Mouse (Mus musculus): ENCODE data around the gene Gria3.

The Gria3 gene

DNA sequence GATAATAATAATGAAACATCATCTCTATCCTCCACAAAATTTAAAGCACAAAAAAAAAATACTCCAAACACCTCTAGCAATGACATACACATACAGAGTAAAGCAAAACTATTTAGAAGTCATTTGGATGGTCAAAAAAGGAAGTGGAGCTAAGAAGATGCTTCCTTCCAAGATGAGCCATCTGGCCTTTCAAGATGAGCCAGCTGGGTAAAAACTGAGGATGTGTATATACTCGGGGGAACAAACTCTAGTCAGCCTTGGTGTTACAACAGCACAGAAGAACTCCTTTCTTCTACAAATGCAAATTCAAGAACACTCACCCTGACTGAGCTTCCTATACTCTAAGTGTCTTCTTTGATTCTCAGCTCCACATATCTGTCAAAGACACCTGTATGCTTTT, 172.4 kb downstream of the Gria3 start:
- DNase-seq (ENCODE audit: low spot score) = no peak

DNA sequence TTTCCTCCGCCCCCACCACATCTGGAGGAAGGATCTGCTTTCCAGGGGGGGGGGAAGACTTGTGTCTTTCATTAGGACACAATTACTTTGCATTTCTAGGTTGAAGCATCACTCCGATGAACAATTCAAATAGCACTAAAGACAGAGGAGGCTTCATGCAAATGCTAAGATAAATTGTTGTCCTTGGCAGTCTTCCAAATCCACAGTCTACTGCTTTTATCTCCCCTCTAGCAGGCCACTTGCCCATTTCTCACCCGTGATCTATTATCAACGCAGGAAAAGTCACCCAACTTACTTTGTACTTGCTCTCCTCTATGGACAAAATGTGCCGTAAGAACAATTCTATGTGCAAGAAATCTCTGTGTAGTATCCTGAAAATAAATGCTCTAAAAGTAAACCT, 178.1 kb downstream of the Gria3 start:
- no peak for DNase-seq (ENCODE audit: low spot score)

DNA sequence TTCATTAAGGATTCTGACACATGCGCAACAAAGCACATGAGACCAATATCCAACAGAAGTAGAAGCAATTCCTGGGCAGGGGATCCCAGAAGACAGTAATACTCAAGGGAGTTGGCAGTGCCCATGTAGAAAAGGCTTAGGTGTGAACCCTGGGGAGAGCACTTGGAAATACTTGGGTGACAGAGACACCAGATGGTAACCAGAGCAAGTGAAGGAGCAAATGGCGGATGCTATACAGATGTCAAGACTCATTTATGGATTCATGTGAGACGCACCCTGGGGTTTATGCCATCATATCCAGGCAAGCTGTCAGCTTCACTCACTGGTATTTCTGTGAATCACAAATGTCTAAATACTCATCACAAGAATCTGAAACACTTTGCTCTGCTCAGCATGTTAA, 187.0 kb downstream of the Gria3 start:
- DNase-seq (ENCODE audit: low spot score) = no peak

DNA sequence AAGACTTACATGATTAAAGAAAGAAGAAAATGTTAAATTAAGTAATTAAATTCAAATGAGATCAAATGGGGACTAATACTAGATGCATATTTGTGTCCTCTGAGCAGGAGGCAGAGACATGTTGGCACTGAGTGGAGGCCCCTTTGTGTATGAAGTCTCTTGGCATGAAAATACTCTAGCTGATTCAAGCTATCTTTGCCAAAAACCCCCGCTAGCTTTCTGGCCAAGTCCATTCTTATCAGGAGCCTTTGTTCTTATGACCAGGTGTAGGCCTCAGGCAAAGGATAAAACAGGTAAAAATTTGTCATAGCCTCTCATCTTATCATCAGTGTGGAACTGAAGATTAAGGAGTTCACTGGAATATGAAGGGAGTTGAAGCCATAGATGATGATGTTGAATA, 206.5 kb downstream of the Gria3 start:
- no peak for DNase-seq (ENCODE audit: low spot score)

DNA sequence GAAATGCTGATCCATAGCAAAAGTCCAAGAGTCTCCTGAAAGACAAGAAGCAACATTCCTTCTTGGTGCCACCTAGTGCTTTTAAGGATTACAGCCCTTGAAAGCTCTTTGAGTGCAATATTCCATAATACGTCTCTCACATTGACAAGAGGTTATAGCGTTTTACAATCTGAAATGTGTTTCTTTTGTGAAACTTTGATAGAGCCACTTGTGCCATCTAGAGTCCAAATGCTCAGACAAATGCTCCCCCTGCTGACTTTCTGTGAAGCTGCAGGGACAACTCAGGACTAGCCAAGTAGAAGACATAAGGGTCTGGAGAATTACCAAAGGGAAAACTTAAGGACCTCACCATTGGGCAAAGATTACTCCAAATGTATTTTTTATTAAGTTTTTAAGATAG, 214.3 kb downstream of the Gria3 start:
- peak; percentile 11 for DNase-seq (ENCODE audit: low spot score)

DNA sequence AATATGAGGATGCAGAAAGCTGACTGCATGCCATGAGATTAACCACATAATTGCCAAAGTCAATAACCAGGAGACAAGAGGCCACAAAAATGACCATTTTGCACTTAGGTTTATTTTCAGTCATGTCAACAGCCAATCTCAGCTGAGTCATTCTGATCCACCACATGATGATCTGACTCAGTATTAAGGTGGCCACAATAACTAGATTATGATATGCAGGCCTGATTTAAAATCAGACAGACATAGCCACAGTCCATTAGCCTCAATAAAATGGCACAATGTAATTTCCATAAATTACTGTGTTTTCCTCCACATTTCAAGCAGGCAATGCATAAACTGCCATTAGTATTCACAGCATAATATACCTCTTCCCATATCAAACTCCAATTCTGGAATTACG, 216.3 kb downstream of the Gria3 start:
- no peak for DNase-seq (ENCODE audit: low spot score)

DNA sequence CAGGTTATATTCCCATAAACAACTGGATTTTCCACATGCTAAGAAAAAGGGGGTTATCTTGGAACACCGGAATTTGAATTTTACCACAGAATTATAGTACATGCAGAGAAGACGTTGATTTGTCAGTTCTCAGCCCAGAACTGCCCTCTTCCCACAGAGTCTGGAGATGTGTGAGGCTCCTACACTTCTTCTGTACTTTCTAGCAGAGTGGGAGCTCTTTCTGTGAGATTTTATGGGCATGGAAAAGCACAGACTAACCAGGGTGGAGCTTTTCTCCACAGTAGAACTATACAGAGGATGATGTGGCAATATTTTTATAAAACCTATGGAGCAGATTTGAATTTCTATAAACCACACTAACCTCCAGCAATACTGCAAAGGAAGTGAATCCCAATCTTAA, 217.7 kb downstream of the Gria3 start:
- no peak for DNase-seq (ENCODE audit: low spot score)

DNA sequence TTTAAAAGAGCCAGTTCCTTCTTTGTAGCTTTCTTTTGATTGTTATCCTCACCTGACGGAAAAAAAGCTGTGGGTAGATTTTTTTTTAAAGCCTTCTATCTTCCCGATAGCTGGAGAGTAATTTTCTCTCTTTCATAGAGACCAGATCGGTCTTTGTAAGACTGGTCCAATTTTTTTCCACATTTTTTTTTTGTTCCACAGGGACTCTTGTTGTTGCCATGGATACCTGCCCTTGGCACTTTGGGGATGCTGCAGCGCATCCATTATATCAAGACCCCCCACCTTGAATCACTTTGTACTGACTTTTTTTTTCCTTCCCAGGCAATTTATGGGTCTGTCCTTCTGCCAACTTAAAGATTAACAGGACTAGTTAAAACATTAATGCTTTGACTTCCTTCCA, 232.9 kb downstream of the Gria3 start:
- DNase-seq (ENCODE audit: low spot score) = no peak

DNA sequence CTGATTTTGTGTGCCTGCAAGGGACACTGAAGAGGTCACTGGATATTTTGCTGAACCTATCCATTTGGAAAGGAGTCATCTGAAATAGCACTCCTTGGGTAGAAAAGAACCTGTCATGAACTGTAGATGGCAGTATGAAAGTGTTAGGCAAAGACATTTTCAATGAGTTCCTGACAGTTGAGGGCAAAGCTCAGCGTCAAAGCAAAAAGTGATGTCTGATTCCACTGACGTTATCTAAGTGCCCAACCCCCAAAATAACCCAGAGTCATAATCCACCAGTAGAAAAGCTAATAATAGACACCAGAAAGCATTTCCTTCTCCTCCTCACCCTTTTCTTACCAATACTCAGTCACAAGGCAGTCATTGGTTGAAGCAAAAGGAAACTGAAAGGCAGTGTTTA, 244.3 kb downstream of the Gria3 start:
- DNase-seq (ENCODE audit: low spot score) = no peak

DNA sequence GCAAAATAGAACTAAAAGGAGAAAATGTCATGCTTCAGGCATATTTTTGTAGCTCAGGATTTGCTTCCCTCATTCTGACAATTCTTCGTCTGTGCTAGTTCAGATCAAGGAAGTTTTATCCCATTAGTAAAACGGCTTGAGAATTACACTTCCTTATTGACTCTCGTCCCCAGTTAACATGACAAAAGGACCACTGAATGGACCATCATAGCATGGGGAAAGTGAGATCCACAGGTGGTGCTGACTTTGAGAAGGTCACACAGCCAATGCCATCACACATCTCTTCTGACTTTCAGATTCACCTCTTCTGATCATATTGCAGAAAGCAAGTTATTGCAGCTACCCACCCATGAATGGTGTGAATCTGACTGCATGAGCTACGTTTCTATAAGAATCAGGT, 257.1 kb downstream of the Gria3 start:
- DNase-seq (ENCODE audit: low spot score) = no peak

DNA sequence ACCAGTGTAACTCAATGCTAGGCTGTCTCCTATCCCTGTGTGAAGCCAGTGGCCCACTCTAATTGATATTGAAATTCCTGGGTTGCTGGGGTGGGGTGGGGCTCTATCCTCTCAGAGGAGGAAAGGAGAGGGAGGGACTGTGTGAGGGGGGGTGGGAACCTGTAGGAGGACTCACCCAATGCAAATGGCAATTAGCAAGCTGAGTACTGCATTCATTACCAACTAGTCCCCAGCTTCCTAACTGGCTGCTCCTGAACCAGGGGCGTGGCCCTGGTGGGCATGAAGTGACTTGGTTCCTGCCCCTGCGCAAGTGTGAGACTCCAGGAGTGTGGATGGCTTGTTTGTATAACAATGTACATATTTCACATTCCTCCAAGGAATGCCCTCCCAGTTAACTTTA, 288.2 kb downstream of the Gria3 start:
- DNase-seq (ENCODE audit: low spot score) = no peak

DNA sequence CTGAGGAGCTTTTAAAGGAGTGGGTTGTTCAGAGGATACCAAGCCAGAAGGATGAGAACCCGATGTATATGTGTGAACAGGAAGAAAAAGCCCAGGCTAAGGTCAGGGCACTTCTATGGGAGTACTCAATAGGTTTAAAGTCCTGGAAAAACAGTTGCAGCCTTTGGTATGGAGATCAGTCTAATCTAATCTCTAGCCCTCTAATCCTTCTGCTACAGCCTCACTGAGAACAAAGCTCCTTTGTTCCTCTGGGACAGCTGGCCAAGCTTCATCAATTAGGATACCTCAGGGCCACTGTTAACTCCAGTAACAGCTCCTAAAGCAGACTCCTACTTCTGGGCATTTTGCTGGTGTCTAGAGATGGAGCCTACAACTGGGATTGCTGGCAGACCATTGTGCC, 291.4 kb downstream of the Gria3 start:
- DNase-seq (ENCODE audit: low spot score) = no peak
